Mouse (Mus musculus) ES-E14 (cell line): ENCODE measurements at regions not wholly inside any gene's neighbourhood (a gene's known extent, or its start where the extent isn't known, plus 50 kb on each side); places are given as distances from the start of the nearest gene placed in this dataset.

Source experiments
- CHD2 ChIP-seq: IDR thresholded peaks from 2 replicates; pipeline ENCODE4 v1.6.1; 2014; ENCODE audit warnings: mild to moderate bottlenecking, low read depth, low read length, inconsistent platforms
- HCFC1 ChIP-seq: IDR thresholded peaks from 2 replicates; pipeline ENCODE4 v1.6.1; 2012; ENCODE audit warnings: low read length, inconsistent platforms, borderline replicate concordance; ENCODE audit not compliant: insufficient read depth
- ZNF384 ChIP-seq: IDR thresholded peaks from 2 replicates; pipeline ENCODE4 v1.6.1; 2012; ENCODE audit warnings: low read depth, low read length, inconsistent platforms

- TF ChIP-seq CHD2 = no peak
- no peak for TF ChIP-seq ZNF384
- TF ChIP-seq HCFC1 = no peak
Observed at GRCm38 (mm10) chr12:50851644-50852043, 202.7 kb upstream of the Prkd1 start.
